Mouse (Mus musculus) lung, postnatal 4 days (tissue): ENCODE data around the gene Cryba4.

Experiments
- DNase-seq, 2 experiments: peaks; one replicate each; pipeline ENCODE4 v3.0.0; 2021

Gene Cryba4

DNA sequence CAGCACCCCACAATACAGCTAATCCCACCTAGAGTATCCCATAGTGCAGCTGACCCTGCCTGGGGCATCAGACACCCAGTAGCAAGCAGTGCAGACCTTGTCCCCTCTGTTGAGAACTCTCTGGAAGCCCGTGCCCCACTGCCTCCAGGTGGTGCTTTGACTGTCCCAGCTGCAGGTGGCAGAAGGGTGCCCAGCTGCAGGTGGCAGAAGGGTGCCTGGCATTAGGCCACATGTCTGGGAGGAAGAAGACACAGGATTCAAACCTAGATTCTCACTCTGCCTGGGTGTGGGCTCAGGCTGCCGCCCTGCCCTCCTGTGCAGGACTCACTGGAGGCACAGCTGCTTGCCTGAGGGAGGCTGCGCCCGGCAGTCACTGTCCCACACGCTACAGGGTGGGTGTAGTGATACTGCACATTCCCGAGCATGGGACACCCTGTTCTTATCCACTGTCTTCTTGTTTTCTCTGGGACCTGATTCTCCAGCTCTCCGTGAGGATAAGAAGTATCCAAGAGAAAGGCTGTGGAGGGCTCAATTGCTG, 33.3 kb upstream of the Cryba4 start:
- no peak for DNase-seq

DNA sequence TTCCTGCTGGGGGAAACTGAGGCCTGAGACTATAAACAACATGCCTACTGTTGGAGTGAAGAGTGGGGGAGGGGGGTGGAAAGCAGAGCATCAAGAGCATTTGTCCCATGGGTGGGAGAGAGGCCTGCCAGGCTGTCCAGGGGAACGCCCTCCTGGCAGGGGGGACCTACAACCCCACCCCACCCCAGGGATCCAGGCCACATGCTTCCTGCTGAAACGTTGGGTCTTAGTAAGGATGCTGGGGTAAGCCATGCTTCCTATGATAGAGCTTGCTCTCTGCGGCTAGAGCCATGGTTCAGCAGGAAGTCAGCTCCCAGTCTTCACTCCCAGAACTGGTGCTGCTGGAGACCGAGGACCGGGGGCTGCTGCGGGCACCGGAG, 31.9 kb upstream of the Cryba4 start:
- DNase-seq: peak in 1 of 2 experiments; percentile 58

DNA sequence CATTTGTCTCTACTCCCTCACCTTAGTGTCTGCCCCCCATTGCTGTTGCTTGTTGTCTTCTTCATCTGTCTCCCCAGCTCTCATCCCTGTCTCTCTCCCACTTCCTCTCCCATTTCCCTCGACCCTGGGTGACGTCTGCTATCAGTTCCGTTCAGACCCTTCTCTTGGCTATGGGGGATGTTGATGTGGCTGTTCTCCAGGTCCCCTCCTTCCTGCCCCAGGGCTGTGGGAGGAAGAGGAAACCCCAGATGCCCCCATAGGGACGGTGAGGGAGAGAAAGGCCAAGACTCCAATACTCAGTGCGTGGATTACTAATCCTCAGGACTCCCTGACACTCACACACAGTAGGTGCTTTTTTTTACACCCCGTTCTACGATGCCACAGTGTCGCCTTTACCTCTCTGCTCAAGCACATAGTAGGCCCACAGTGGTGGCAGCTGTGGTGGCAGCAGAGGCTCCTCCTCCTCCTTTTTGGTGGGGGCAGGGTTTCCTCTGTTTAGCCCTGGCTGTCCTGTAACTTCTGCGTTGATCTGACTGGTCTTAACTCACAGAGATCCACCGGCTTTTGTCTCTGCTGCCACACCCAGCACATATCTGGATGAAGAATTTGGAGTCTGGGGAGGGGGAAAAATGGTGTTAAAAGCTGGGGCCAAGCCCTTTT, 31.4 kb upstream of the Cryba4 start:
- peak; percentile 73 to 84 for DNase-seq

DNA sequence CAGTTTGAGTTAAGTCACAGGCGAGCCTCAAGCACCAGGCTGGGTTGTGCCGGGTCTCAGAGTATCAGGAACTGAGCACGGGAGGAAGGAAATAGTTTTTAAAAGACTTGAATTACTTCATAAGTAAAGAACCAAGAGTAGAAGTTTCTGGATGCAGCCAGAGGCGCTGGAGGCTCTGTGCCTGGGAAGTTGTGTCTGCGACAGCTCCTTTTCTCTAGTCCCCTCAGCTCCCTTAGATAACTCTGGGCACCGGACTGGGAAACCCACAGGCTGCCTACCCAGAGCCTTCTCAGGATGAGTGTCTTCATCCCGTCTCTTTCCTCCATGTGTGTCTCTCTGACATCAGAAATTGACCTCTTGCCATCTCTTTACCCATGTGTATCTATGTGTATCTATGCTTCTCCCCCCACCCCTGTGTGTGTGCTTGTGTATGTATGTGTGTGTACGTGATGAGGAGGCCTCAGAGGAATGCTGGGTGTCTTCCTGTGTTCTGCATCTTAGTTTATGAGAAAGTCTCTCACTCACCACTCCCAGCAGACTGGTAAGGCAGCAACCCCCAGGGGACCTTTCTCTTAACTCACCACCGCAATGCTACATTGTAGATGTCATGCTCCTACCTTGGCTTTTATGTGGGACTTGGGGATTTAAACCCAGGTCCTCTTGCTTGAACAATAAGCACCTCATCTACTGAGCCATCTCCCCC, 30.6 kb upstream of the Cryba4 start:
- no peak for DNase-seq

DNA sequence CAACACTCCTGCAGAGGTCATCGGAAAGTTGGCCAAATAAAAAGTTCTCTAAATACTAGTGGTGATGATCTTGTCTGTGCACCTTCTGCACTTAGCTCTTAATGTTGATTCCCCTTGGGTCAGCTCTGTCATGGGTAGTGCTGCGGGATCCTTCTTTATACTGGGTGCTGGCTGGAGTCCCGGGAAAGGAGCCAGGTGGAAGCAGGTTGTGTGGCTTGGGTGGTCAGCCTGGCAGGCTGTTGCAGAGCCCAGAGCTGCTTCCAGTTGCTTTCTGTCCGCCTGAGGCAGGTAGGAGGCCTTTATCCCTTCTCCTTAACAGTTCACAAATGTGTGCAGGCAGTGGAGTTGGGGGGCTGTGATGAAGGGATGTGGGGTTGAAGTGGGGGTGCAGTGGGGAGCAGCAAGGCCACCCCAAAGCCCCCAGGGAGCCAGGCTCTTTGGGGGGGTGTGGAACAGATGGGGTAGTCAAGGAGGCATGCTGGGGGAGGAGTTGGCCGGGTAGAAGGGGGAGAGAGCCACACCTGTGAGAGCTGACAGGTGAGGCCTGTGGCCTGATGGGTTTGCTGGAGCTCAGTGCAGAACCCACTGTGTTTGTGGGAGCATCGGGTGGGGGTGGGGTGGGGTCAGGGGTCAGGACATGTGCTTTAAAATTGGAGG, 29.9 kb upstream of the Cryba4 start:
- no peak for DNase-seq

DNA sequence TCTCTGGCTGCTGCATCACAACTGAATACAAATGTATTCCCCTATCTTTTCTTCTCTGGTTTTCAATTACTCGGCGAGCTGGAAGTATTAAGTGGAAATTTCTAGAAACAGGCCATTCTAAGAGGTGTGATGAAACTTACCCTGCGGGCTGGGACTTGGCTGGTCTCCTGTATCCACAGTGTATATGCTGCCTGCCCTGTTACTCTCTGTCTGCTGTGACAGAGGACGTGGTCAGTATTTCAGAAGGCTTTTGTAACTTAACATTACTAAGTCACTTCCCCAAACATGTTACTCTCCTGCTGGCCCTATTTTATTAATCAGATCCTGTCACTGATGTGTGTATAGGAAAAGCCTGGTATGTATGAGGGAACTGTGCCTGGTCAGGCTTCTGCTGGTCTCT, 29.4 kb upstream of the Cryba4 start:
- no peak for DNase-seq

DNA sequence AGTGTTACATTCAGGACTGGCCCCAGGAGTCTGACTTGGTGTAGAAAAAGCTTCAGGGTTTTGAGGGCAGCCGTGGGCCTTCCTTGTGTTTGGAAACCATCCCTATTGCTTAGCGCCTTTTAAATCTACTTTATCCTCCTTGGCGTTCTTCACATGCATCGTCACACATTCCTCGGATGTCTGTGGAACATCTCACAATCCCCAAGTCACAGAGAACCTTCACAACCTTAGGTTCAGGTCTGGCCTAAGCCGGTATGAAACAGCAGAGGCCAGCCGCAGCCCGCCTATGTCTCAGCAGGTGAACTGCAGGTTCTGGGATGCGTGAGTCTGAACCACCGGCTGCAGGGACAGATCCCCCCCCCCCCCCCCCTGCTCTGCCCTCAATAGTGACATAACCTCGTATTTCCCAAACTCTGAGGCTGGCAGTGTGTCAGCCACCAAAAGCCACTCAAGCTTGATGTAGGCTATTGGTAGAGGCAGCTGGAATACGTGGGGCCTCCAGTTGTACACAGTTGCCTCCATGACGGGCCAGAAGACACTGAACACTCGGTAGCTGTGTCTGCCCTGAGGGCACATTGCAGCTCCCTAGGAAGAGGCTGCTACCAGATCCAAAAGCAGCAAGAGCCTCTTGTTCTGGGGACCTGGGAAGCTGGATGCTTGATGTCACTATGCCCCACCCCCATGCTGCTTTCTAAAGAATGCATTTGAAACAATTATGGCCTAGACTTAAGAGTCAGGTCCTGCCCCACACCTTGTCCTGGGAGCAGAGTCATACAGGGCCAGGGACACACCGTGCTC, 28.7 kb upstream of the Cryba4 start:
- no peak for DNase-seq

DNA sequence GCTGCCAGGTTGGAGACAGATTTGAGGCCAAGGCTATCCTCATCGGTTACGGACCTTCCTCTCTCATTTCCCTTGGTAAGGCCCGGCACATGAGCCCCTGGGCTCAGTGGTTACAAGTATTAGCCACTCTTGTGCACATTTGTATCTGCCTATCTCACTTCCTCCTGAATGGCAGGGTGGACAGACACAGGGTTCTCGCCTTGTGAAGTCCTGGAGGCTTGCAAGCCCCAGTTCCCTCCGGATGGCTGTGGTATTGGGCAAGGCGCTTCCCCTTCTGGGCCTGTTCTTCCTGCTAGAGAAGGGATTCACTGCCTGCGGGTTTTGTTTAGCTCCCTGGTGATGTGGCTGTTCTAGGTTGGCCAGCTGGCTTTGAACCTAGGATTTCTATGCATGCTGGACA, 27.8 kb upstream of the Cryba4 start:
- peak; percentile 65 to 67 for DNase-seq

DNA sequence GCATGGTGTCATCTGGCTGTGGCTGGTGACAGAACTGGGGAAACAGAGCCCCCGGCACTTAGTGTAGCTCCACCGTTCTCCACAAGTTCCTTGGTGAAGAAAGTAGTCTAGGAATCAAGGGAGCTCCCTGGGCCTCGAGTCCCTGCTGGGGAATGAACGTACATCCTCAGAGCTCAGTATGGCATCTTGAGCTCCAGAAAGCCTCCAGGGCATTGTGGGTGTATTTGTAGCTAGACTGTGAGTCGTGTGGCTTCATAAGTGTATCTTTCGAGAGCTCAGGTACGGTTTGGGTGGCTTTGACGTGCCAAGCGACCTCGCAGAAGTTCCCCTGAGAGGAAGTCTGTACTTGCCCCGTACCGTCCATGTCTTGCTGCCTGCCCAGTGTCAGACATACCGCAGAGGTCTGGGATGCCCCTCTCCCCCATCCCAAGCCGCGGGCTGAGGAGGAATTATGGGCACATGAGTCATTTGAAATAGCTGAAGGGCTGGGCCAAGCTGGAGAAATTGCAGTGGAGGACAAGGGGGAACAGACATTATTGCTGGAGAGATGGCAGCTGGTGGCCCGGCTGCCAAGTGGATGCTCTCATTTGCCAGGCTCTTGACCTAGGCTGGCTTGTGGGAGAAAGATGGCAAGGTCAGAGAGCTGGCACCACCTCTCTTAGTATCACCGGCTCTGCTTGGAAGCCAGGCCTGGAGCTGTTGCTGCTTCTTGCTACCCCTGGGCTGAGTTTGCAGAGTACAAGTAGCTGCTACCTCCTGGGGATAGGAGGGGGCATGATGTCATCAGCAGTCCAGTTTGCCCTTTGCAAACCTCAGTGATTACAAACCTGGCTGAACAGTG, 27.1 kb upstream of the Cryba4 start:
- no peak for DNase-seq

DNA sequence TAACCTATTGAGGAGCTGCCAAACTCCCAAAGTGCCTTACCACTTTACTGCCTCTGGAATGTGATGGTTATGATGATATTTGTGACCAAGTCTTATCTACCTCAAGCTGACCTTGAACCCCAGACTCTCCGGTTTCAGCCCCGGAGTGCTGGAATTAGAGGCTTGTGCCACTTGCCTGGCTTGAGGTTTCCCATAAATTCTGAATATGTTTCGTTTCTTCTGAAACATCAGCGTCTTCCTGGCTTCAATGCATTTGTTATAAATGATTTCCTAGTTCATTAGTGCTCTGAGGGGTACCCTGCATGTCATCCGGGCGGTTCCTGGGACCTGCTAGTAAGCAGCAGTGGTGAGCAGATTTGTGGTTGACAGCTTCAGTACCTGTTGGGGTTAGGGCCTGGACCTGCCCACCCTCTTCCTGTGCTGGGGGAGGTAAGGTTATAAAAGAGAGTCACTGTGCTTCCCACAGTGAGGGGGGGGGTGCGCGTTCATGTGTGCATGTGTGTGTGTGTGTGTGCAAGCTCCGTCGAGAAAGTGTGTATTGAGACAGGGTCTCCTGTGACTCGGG, 25.7 kb upstream of the Cryba4 start:
- no peak for DNase-seq

DNA sequence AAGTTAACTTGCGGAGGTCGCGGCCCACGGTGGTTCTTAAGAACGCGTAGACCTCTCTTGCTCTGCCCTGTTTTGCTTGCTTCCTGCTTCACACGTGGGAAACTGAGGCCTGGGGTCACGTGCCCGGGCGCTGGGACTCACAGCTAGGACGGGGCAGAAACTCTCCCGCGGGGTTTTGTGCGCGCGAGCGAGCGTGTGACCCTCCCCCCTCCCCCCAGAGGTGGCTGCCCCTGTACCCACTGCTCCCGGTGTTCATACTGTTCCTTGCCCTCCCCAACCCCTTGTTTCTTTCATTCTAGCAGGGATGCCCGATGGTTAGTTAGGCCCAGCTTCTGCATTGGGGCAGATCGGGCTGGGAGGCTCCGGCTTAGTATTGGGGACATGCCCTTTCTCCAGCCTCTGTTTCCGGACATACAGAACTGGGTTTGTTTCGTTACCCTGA, 24.6 kb upstream of the Cryba4 start:
- DNase-seq: no peak

DNA sequence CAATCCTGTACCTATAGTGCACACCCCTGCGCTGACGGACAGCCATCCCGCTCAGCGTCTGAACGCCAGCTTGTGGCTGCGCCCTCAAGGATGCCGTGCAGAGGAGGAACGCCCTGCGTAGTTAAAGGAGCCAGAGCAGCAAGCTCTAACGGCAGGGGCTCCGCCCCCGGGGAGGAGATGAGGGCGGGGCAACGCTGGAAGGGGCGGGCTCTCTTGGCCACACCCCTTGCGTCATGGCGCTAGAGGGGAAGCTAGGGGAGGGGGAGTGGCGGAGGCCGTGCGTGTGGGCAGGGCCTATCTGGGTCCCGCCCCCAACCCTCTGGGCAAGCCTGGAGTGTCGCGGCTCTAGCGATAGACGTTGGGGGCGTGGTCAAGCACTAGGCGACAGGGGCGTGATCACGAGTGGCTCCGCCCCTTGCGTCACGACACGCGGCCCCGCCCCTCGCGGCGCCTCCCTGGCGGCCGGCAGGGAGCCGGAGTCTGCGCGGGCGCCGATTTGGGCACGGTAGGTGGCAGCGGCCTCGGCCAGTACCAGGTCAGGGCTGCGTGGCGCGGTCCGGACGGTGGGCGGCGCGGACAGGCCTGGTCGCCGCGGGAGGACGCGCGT, 24.1 kb upstream of the Cryba4 start, which contains the start of gene Tpst2:
Gene Tpst2 (plus strand): TSS at position 425 of the 607 bp plus-strand sequence.
- DNase-seq: peak; percentile 100

DNA sequence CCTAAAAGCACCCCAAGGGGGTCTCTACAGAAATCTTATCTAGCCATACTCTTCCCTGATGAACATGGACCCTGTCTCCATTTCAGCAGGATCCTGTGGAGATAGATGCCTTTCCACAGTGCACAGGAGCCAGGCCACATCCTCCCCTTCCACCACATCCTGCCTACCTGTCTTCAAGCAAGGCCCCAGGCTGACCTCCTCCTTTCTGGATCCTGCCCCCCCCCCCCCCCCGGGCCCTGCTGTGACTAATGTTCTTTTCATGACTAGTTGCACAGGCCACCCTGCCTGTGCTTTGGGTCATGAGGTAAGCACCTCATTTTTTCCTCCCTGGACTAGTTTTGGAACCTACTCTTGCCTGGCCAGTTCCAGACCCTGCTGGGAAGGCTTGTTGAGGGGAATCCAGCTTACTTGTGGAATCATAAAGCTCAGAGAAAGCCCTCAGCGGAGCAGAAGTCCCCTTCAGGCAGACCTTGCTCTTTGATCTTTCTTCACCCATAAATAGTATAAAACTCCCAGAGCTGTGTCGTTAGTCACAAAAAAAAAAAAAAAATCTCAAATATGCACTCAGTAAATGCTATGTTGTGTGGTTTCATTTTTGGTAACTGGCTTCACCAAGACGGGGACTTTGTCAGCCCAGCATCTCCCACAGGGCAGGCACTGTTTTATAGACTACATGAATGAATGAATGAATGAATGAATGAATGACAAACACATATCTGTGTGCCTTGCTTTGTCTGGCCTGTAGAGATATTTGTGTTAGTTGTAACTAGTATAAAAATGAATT, 22.9 kb upstream of the Cryba4 start:
- no peak for DNase-seq

DNA sequence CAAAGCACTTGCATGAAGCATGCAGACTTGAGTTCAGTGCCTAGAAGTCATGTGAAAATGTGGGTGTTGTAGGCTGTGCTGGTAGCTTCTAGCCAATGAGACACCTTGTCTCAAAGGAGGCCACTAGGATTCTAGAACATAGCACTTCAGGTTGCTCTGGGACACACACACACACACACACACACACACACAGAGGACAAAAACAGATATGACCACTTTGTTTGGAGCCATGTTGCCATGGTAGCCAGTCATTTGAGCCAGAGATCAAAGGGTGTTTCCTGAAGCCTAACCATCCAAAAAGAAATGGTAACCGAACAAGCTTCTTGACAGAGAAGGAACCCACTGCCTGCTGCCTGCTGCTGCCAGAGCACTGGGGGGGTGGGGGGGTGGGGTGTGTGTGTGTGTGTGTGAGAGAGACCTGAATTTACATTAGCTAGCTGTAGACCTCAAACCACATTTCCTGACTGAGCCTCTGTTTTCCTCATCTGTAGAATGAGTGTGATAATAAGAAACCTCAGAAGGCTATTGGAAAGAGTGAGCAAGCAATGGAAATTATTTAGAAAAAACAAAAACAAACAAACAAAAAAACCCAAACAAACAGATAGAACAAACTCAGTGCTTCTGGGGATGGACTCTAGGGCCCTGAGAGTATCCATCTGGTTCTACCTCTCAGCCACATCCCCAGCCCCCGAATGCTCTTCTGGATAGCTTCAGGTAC, 21.6 kb upstream of the Cryba4 start:
- DNase-seq: no peak

DNA sequence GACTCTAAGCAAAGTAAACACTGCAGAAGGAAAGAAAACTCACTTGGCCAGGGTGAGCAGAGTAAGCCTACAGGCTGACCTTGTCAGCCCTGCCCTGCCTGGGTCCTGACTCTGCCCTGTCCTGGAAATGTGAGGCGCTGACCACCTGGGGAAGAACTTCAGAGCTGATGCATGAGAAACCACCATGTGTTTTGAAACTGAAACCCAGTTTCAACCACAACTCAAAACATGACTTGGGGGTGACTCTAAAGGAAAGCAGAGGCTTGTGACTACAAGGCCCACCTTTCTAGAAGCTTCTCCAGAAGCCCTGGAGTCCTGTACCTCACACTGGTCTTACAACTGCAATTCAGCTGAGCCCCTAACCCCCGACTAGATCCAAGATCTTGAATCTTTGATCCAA, 20.6 kb upstream of the Cryba4 start:
- no peak for DNase-seq

DNA sequence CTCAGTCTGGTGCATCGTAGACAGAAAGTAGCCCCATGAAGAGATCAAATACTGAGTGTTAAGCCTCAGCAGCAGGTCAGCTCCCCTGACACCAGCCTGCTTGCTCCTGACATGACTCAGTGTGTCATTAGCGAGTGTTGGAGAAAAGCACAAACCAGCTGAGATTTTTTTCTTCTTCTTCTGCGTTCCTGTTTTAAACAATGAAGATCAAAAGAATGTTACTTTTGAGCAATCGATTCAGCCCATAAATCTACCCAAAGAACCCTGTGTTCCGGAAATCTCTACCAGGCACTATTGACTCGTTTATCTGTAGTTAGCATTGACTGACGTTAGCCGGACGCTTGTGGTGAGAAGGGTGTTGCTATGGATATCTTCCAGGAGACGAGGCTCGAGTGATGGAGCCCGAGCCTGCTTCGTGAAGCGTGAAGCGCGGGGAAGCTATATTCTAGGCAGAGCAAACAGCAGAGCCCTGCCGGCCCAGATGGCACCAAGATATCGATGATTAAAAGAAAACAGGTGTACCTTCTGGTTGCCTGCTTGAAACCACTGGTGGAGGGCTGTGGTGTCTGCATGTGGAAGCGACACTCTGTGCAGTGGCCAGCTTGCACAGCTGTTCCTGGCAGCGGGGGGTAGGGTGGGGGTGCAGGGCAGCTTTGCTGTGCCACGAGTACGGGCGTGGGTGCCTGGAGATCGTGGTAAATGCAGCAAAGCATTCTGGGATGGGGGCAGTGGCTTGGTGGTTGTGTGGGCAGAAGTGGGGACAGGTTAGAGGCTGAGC, 18.6 kb upstream of the Cryba4 start:
- no peak for DNase-seq

DNA sequence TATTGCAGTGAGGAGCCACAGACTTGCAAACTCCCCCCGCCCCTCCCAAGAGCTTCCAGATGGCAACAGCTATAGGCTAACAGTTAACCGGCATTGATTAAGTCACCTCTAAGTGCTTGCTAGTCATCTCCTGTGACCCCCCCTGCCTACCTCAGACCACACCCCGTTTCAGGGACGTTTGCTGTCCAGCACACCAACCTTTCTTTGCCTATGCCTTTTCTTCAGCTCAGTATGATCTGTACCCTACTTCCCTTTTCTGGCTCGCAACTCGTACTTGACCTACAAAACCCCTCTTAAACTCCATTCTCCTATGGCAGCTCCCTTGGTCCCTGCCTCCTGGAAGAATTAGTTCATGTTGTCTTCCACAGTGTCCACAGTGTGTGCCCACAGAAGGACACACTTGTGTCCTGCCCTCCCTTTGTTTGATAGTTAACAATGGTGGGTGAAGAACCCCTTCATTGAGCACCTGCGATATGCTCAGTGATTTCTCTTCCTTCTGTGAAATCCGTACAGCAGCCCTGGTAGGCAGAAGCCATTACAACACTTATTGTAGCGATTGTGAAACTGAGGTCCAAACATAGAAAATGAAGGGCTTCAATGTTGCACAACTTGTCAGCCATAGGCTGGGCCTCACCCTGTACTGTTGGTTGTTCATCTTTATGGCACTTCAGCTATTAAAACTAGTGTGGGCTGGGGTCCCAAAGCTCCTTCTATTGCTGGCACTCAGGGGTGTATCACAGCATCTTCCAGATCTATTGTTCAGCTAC, 13.9 kb upstream of the Cryba4 start:
- DNase-seq: no peak

DNA sequence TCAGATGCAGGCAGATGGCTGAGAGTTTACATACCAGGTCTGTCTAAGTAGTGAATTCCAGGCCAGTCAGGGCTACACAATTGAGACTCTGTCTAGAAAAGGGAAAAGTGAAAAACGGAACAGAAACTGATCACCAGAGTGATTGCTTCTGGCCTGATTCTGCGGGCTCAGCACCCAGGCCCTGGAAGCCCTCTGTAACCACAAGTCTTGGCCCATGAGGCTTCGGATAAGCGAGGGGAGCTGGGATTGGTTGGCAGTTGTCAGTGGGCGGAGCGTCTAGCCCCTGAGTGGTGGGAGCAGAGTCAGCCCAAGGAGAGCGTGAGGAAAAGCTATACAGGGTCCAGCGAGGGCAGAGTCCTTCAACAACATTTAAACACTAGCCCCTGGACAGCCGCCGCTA, 13.2 kb upstream of the Cryba4 start:
- DNase-seq: peak; percentile 55 to 56
